Mouse (Mus musculus) cerebellum, postnatal 4 days (tissue): ENCODE results near the gene Zfp217.

ENCODE experiments used
- DNase-seq, 2 experiments: peaks; one replicate each; pipeline ENCODE4 v3.0.0; 2022; ENCODE audit warnings: low spot score in 2 of 2, mixed read lengths in 1 of 2

Zfp217 gene

DNA sequence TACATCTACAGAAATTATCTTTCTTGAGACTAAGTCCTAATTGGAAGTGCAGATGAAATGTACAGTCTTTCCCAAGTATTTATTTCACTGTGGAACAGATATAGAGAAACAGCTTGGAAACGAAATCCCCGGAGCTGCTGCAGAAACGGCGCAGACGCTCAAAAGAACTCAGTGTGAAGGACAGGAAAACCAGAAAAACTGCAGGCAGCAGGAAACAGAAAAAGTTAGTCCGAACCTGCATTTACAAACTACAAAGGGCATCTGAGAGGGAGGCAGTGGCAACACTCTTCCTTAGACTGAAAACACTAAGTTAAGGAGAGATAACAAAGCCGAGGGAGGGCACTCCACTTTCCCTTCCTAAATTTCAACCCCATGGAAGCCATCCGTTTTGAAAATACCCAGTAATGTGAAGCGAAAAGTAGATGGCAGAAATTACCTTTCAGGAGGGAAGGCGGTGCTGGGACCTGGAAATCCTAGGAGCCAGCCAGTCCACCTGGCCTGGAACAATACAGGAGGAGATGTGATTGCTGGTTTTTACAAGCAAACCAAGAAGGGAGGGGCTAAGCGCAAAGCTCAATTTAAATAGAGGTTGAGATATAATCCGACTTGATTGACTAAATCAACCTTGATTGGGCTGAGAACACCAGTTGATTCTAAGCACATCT lies 13.7 kb downstream of the Zfp217 start:
- no peak for DNase-seq

- DNase-seq: peak in 1 of 2 experiments; percentile 67
Observed at GRCm38 (mm10) chr2:170133093-170133731, 14.7 kb downstream of the Zfp217 start.

- DNase-seq: no peak
Observed at GRCm38 (mm10) chr2:170132716-170133092, 15.2 kb downstream of the Zfp217 start.

- no peak for DNase-seq
Observed at GRCm38 (mm10) chr2:170131981-170132460, 15.9 kb downstream of the Zfp217 start.

DNA sequence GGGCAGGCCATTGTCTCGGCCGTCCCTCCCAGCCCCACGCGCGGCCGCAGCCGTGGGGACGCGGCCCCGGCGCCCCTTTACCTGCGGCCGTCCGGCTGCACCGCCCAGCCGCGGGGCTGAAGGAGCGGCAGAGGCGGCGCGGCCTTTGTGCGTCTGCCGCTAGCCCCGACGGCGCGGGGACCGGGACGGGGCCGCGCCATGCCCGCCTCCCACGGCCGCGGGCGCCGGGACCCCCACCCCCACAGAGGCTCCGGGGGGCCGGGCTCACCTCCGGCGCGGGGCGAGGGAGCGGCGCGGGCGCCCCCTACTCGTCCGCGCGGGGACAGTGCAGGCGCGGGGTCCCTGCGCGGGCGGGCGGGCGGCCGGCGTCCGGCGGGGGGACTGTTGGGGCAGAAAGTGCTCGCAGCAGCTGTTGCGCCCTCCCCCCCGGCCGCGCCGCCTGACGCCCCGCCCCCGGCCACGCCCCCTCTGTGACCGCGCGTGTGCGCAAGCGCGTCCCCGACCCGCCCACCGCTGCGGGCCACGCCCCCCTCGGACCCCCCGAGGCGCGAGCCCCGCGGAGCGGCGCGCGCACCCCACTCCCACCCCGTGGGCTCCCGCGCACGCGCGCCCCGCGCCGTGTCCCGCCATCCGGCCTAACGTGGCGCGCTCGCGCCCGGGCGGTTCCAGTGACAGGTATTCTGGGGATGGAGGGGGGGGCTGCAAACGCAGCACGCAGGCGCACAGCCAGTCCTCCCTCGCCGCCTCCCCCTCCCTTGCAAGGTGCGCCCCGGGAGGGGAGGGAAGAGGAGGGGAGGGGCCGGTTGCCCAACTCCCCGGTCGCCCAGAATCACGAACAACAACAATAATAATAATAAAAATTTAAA lies 16.9 kb downstream of the Zfp217 start:
- DNase-seq: peak; percentile 75 to 90

DNA sequence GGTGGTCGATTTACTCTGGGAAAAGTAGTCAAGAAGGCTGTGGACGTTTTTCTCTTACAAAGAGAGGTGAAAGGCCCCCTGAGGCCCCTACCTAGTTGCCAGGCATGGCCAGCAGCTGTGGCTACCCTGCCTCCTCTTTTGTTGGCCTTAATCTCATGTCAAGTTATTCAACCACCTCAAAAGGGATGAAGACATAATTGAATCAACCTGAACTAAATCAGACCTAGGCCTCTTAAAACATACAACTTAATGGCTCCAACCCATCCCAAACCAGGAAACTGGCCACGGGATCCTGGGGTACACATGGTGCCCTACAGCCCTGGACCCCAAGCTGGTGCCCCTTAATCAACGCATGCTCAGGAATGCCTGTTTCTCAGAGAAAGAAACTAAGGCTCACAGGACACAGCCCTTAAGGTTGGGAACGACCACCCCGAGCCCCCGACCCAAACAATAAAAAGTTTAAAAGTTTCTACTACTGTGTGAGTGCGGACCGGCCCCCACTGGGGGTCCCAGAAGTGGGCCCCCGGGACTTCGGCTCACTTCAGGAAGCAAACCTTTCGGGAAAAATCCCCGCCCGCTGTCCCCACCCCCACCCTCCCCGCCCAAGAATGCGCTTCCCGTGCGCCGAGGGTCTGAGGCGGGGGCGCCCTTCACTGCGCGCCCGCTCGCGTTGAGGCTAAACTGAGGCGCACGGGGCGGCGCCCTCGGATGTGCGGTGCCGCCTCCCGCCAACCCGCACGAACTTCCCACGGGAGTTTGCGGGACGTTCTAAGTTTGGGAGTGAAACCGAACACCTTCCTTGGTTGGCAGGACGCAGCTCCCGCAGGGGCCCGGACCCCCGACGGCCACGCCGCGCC lies 17.8 kb downstream of the Zfp217 start:
- DNase-seq: no peak

- DNase-seq: no peak
Observed at GRCm38 (mm10) chr2:170129248-170129922, 18.5 kb downstream of the Zfp217 start.

GRCm38 (mm10) chr2:170128461-170129247 lies 19.2 kb downstream of the Zfp217 start:
- DNase-seq: no peak

DNA sequence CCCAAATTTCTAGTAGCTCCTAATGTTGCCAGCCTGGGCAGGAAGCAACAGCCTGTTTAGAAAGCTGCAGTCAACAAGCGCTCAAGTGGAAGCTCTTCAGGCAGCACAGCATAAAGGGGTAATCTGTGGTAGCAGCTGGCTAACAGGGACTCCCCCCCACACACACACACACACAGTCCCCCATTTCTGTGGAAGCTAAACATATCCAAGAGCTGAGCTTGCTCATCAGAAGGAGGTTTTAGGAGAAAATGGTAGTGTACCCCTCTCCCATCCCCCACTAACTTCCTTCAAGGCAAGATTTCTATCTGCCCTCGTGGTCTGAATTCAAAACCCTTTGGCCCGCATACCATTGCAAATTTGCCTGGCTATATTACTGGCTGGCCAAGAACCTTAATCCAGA lies 20.4 kb downstream of the Zfp217 start:
- no peak for DNase-seq

GRCm38 (mm10) chr2:170126266-170126665 lies 21.6 kb downstream of the Zfp217 start:
- no peak for DNase-seq

- DNase-seq: no peak
Observed at GRCm38 (mm10) chr2:170122197-170122596, 25.7 kb downstream of the Zfp217 start.

- no peak for DNase-seq
Observed at GRCm38 (mm10) chr2:170120139-170121027, 27.5 kb downstream of the Zfp217 start.

- DNase-seq: peak; percentile 44 to 77
Observed at GRCm38 (mm10) chr2:170116704-170117281, 31.1 kb downstream of the Zfp217 start.

GRCm38 (mm10) chr2:170110306-170110705 lies 37.6 kb downstream of the Zfp217 start:
- DNase-seq: no peak

GRCm38 (mm10) chr2:170109528-170109927 lies 38.4 kb downstream of the Zfp217 start:
- DNase-seq: no peak

- no peak for DNase-seq
Observed at GRCm38 (mm10) chr2:170107791-170108190, 40.1 kb downstream of the Zfp217 start.

GRCm38 (mm10) chr2:170106000-170106399 lies 41.9 kb downstream of the Zfp217 start:
- no peak for DNase-seq

- no peak for DNase-seq
Observed at GRCm38 (mm10) chr2:170104396-170104795, 43.5 kb downstream of the Zfp217 start.

GRCm38 (mm10) chr2:170103852-170104251 lies 44.1 kb downstream of the Zfp217 start:
- peak; percentile 47 to 65 for DNase-seq
